Mouse (Mus musculus) MEL (cell line): ENCODE data around the gene Smg1. TPM values are rescaled to one million over a fixed set of nuclear protein-coding genes. Genes with fewer than 3 reads are reported as not detected.

Experiments used
- DNase-seq: peaks from one replicate; pipeline ENCODE4 v3.0.0; 2011; ENCODE audit warnings: low read depth, low spot score
- H3K27ac ChIP-seq: 2 replicates; pipeline ENCODE4 v1.5.1; 2012; ENCODE audit warnings: low read depth, mild to moderate bottlenecking, control low read depth, low read length, moderate library complexity; ENCODE audit not compliant: control insufficient read depth
- H3K27me3 ChIP-seq, 2 experiments: fragments of 150-350 bp in 1 of 2; sonication (generic) in 1 of 2; 2 replicates each; pipeline ENCODE4 v1.6.1; 2012; ENCODE audit warnings: low read length in 2 of 2, mild to moderate bottlenecking in 2 of 2, improper control_type of control experiment in 1 of 2, moderate library complexity in 1 of 2; ENCODE audit not compliant: insufficient read depth in 2 of 2, control insufficient read depth in 1 of 2
- H3K36me3 ChIP-seq, 2 experiments: 2 replicates each; pipeline ENCODE4 v1.6.1; 2012 to 2014; ENCODE audit warnings: low read length in 2 of 2, improper control_type of control experiment in 1 of 2, inconsistent platforms in 1 of 2, mild to moderate bottlenecking in 1 of 2; ENCODE audit not compliant: insufficient read depth in 2 of 2, control insufficient read depth in 1 of 2
- H3K4me1 ChIP-seq, 2 experiments: fragments of 150-350 bp in 1 of 2; sonication (generic) in 1 of 2; 2 replicates each; pipeline ENCODE4 v1.6.1; 2012; ENCODE audit warnings: low read length in 2 of 2, improper control_type of control experiment in 1 of 2, mild to moderate bottlenecking in 1 of 2; ENCODE audit not compliant: insufficient read depth in 2 of 2, control insufficient read depth in 1 of 2
- H3K4me3 ChIP-seq, 2 experiments: fragments of 150-350 bp in 1 of 2; sonication (generic) in 1 of 2; 2 replicates each; pipeline ENCODE4 v1.5.1; 2012; ENCODE audit warnings: low read depth in 2 of 2, low read length in 2 of 2, mild to moderate bottlenecking in 2 of 2, moderate library complexity in 2 of 2, control low read depth in 1 of 2, improper control_type of control experiment in 1 of 2; ENCODE audit not compliant: control insufficient read depth in 1 of 2, insufficient read depth in 1 of 2
- H3K79me2 ChIP-seq: 2 replicates; pipeline ENCODE4 v1.6.1; 2012; ENCODE audit warnings: mild to moderate bottlenecking, low read length, moderate library complexity; ENCODE audit not compliant: control insufficient read depth, poor library complexity, insufficient read depth
- H3K9ac ChIP-seq: 2 replicates; pipeline ENCODE4 v1.6.1; 2012; ENCODE audit warnings: low read depth, mild to moderate bottlenecking, control low read depth, low read length, moderate library complexity; ENCODE audit not compliant: control insufficient read depth, poor library complexity, severe bottlenecking
- H3K9me3 ChIP-seq: fragments of 150-350 bp; sonication (generic); replicated peaks from 2 replicates; pipeline ENCODE4 v1.6.1; 2012; ENCODE audit warnings: mild to moderate bottlenecking, low read length, improper control_type of control experiment, moderate library complexity; ENCODE audit not compliant: insufficient read depth
- BHLHE40 ChIP-seq: IDR thresholded peaks from 2 replicates; pipeline ENCODE4 v1.6.1; 2012; ENCODE audit warnings: low read depth, mild to moderate bottlenecking, inconsistent platforms, low read length, improper control_type of control experiment, borderline replicate concordance
- CHD2 ChIP-seq: IDR thresholded peaks from 2 replicates; pipeline ENCODE4 v1.6.1; 2011; ENCODE audit warnings: low read length, improper control_type of control experiment
- EP300 ChIP-seq, 2 experiments: IDR thresholded peaks; 2 replicates each; pipeline ENCODE4 v1.6.1; 2011; ENCODE audit warnings: improper control_type of control experiment in 2 of 2, low read length in 2 of 2, low read depth in 1 of 2, mild to moderate bottlenecking in 1 of 2
- ETS1 ChIP-seq: IDR thresholded peaks from 2 replicates; pipeline ENCODE4 v1.6.1; 2012; ENCODE audit warnings: low read depth, mild to moderate bottlenecking, inconsistent platforms, low read length, improper control_type of control experiment, moderate library complexity
- GATA1 ChIP-seq: IDR thresholded peaks from 2 replicates; pipeline ENCODE4 v1.6.1; 2011; ENCODE audit warnings: low read depth, low read length, improper control_type of control experiment
- HCFC1 ChIP-seq: IDR thresholded peaks from 2 replicates; pipeline ENCODE4 v1.6.1; 2012; ENCODE audit warnings: low read depth, mild to moderate bottlenecking, inconsistent platforms, low read length, improper control_type of control experiment, moderate library complexity
- JUND ChIP-seq: IDR thresholded peaks from 2 replicates; pipeline ENCODE4 v1.6.1; 2011; ENCODE audit warnings: low read depth, mild to moderate bottlenecking, improper control_type of control experiment, low read length
- MAX ChIP-seq: IDR thresholded peaks from 2 replicates; pipeline ENCODE4 v1.6.1; 2011; ENCODE audit warnings: low read length, improper control_type of control experiment
- MAZ ChIP-seq: IDR thresholded peaks from 2 replicates; pipeline ENCODE4 v1.6.1; 2012; ENCODE audit warnings: low read depth, mild to moderate bottlenecking, inconsistent platforms, low read length, improper control_type of control experiment
- MEF2A ChIP-seq: IDR thresholded peaks from 2 replicates; pipeline ENCODE4 v1.6.1; 2014; ENCODE audit warnings: low read depth, mild to moderate bottlenecking, inconsistent platforms, low read length, improper control_type of control experiment; ENCODE audit not compliant: poor library complexity, insufficient replicate concordance, severe bottlenecking; ENCODE audit errors: extremely low read depth
- MXI1 ChIP-seq: IDR thresholded peaks from 2 replicates; pipeline ENCODE4 v1.6.1; 2011; ENCODE audit warnings: mild to moderate bottlenecking, low read depth, low read length, improper control_type of control experiment
- MYB ChIP-seq: IDR thresholded peaks from 2 replicates; pipeline ENCODE4 v1.6.1; 2011; ENCODE audit warnings: mild to moderate bottlenecking, low read depth, low read length, improper control_type of control experiment
- MYC ChIP-seq: IDR thresholded peaks from 2 replicates; pipeline ENCODE4 v1.6.1; 2011; ENCODE audit warnings: low read depth, mild to moderate bottlenecking, low read length, improper control_type of control experiment, moderate library complexity
- NELFE ChIP-seq: IDR thresholded peaks from 2 replicates; pipeline ENCODE4 v1.6.1; 2011; ENCODE audit warnings: low read depth, low read length, improper control_type of control experiment
- POLR2A ChIP-seq, 2 experiments: IDR thresholded peaks; 2 replicates each; pipeline ENCODE4 v1.6.1; 2011 to 2012; ENCODE audit warnings: low read length in 2 of 2, mild to moderate bottlenecking in 2 of 2, control low read depth in 1 of 2, improper control_type of control experiment in 1 of 2, low read depth in 1 of 2, moderate library complexity in 1 of 2; ENCODE audit not compliant: control insufficient read depth in 1 of 2, insufficient read depth in 1 of 2, poor library complexity in 1 of 2
- POLR2AphosphoS2 ChIP-seq: IDR thresholded peaks from 2 replicates; pipeline ENCODE4 v1.6.1; 2011; ENCODE audit warnings: low read length, improper control_type of control experiment
- RCOR1 ChIP-seq: IDR thresholded peaks from 2 replicates; pipeline ENCODE4 v1.6.1; 2012; ENCODE audit warnings: low read depth, mild to moderate bottlenecking, inconsistent platforms, low read length, improper control_type of control experiment
- SIN3A ChIP-seq: IDR thresholded peaks from 2 replicates; pipeline ENCODE4 v1.6.1; 2012; ENCODE audit warnings: low read length, improper control_type of control experiment, inconsistent platforms
- SMC3 ChIP-seq: IDR thresholded peaks from 2 replicates; pipeline ENCODE4 v1.6.1; 2011; ENCODE audit warnings: low read depth, low read length, improper control_type of control experiment
- TAL1 ChIP-seq: IDR thresholded peaks from 2 replicates; pipeline ENCODE4 v1.6.1; 2012; ENCODE audit warnings: mild to moderate bottlenecking, inconsistent platforms, low read length, moderate library complexity, mixed read lengths
- TCF12 ChIP-seq: IDR thresholded peaks from 2 replicates; pipeline ENCODE4 v1.6.1; 2014; ENCODE audit warnings: low read depth, mild to moderate bottlenecking, inconsistent platforms, low read length, improper control_type of control experiment, moderate library complexity
- UBTF ChIP-seq: IDR thresholded peaks from 2 replicates; pipeline ENCODE4 v1.6.1; 2012; ENCODE audit warnings: low read depth, mild to moderate bottlenecking, inconsistent platforms, low read length, improper control_type of control experiment, moderate library complexity, borderline replicate concordance; ENCODE audit not compliant: insufficient read depth
- ZMIZ1 ChIP-seq: IDR thresholded peaks from 2 replicates; pipeline ENCODE4 v1.6.1; 2012; ENCODE audit warnings: low read depth, mild to moderate bottlenecking, inconsistent platforms, low read length, improper control_type of control experiment, moderate library complexity
- polyA plus RNA-seq, 2 experiments: library from polyadenylated mRNA; stranded (reverse) in 1 of 2; unstranded in 1 of 2; fragments of >175 nt in 1 of 2; fragments of >200 nt in 1 of 2; gene quantifications; 2 replicates each; pipeline versions ENCODE4 v1.2.1 to v1.2.4; 2012; ENCODE audit warnings: low replicate concordance in 2 of 2, low read depth in 1 of 2; ENCODE audit not compliant: insufficient read length in 2 of 2, insufficient read depth in 1 of 2, missing spikeins in 1 of 2
- total RNA-seq: library from RNA; depleted of rRNA; stranded (reverse); fragments of 300-350 nt; gene quantifications from 2 replicates; pipeline ENCODE4 v1.2.3, GENCODE M21; 2012

The Smg1 gene
- total and polyA plus RNA-seq, 3 experiments = 24.2 to 49.6 (median 32.6) TPM

- peak overlapping the region; percentile 9 to 88; a peak in 3 of 4 replicates for H3K4me3 ChIP-seq
- H3K4me1 ChIP-seq = peaks cover 0 to 18% of the 10 kb centered on the region in 2 experiments; a peak in 3 of 4 replicates
- peaks cover 29% of the 10 kb centered on the region for H3K79me2 ChIP-seq
- H3K27ac ChIP-seq = peak overlapping the region; percentile 71
- TF ChIP-seq RCOR1 = peak; percentile 56; the same call in 1 of the 2 replicates
- TF ChIP-seq EP300 (IDR thresholded peaks at IDR 0.05; ENCODE audit: low read depth in 1 of 2, low read length in 2 of 2) = peak; percentile 72 to 82
- TF ChIP-seq MYC = no peak
- peak; percentile 42 for TF ChIP-seq SMC3
- peak; percentile 65 for TF ChIP-seq SIN3A
- peak; percentile 34 for TF ChIP-seq MXI1
- no peak for TF ChIP-seq NELFE
- peak; percentile 84 for TF ChIP-seq GATA1
- TF ChIP-seq CHD2 = peak; percentile 63
- TF ChIP-seq MEF2A = no peak
- TF ChIP-seq MAX = no peak
- 0 out of 2 replicates have a peak, but pooled peaks have one; percentile 19 for TF ChIP-seq HCFC1
- TF ChIP-seq BHLHE40 = peak; percentile 74
- peak in 1 of 2 experiments; percentile 59; a peak in 2 of 4 replicates for TF ChIP-seq POLR2A (IDR thresholded peaks at IDR 0.05; ENCODE audit: control insufficient read depth in 1 of 2, insufficient read depth in 1 of 2, low read depth in 1 of 2, low read length in 2 of 2, poor library complexity in 1 of 2)
- no peak for TF ChIP-seq UBTF
- peak; percentile 71 for TF ChIP-seq TAL1
- TF ChIP-seq ETS1 = peak; percentile 92
- peak; percentile 94 for TF ChIP-seq POLR2AphosphoS2
- TF ChIP-seq ZMIZ1 = peak; percentile 96
- peak; percentile 88 for TF ChIP-seq TCF12
- TF ChIP-seq, all 39 proteins: peak for 15
- H3K36me3 ChIP-seq = peaks cover 10 to 38% of the 10 kb centered on the region in 2 experiments; a peak in 3 of 4 replicates
- DNase-seq = peak; percentile 84
- H3K9me3 ChIP-seq = no peaks in the 10 kb centered on the region
- peak overlapping the region; percentile 94 for H3K9ac ChIP-seq
- no peaks in the 10 kb centered on the region for H3K27me3 ChIP-seq
Observed at GRCm38 (mm10) chr7:118126219-118126875, 117.1 kb downstream of the Smg1 start.

GRCm38 (mm10) chr7:118125736-118126135, 117.7 kb downstream of the Smg1 start:
- H3K27ac ChIP-seq = peak overlapping the region; percentile 39
- peaks cover 0 to 18% of the 10 kb centered on the region in 2 experiments; a peak in 3 of 4 replicates for H3K4me1 ChIP-seq
- no peak overlapping the region for H3K4me3 ChIP-seq
- H3K27me3 ChIP-seq = no peaks in the 10 kb centered on the region
- peaks cover 29% of the 10 kb centered on the region for H3K79me2 ChIP-seq
- TF ChIP-seq MXI1 (no peak), GATA1 (no peak), MYB (0 out of 2 replicates have a peak, but pooled peaks have one; percentile 14), JUND (no peak), UBTF (no peak), HCFC1 (no peak), MAZ (no peak), EP300 (IDR thresholded peaks at IDR 0.05; ENCODE audit: low read depth in 1 of 2, low read length in 2 of 2) (no peak), SMC3 (peak; percentile 26; the same call in 1 of the 2 replicates), MYC (no peak), POLR2A (IDR thresholded peaks at IDR 0.05; ENCODE audit: control insufficient read depth in 1 of 2, insufficient read depth in 1 of 2, low read depth in 1 of 2, low read length in 2 of 2, poor library complexity in 1 of 2) (no peak; a peak in 1 of 4 replicates)
- TF ChIP-seq, all 39 proteins: peak for 2
- Histone ChIP-seq H3K9ac (no peak overlapping the region), H3K36me3 (peaks cover 10 to 35% of the 10 kb centered on the region in 2 experiments; a peak in 3 of 4 replicates), H3K9me3 (no peaks in the 10 kb centered on the region)
- peak; percentile 66 for DNase-seq
